Mouse (Mus musculus): ENCODE measurements around the gene Diaph3.
"Not testable (repeated sequence)": the region's sequence is repeated elsewhere in the genome, so short reads cannot be mapped to it uniquely, and the experiment has no call there.

DNA sequence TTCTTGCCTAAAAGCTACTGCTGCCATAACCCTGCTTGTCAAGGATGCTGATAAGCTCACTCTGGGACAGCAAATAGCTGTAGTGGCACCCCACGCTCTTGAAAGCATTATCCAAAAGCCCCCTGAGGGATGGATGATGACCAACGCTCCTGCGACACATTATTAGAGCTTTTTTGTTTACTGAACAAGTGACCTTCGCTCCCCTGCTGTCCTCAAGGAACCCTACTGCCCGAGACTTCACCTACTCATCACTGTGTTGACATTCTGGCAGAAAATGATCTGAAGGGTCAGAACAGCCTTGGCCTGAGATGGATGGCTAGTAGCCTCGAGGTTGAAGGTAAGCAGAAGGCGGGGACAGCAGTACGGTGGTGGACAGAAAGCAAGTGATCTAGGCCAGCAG lies 56.1 kb downstream of the Diaph3 start:
- TF ChIP-seq CTCF, EP300 (IDR thresholded peaks at IDR 0.05; ENCODE audit: low read depth): not testable (repeated sequence)

Measured in heart, postnatal 0 days (tissue).